Mouse (Mus musculus): ENCODE measurements around the gene Clybl. TPM values are rescaled to one million over a fixed set of nuclear protein-coding genes. Genes with fewer than 3 reads are reported as not detected.

The Clybl gene
- total RNA-seq, 2 experiments from 2014 or later: 61.4 to 66.2 TPM

- no peak for DNase-seq
These were observed 15.3 kb downstream of the Clybl start for GRCm38 (mm10) chr14:122196851-122197250.

- no peak for DNase-seq
These were observed 18.9 kb downstream of the Clybl start for GRCm38 (mm10) chr14:122200247-122200885.

GRCm38 (mm10) chr14:122209177-122209576, 27.7 kb downstream of the Clybl start:
- no peak for DNase-seq

- DNase-seq: no peak
These were observed 32.1 kb downstream of the Clybl start for GRCm38 (mm10) chr14:122213590-122213989.

- no peak for DNase-seq
These were observed 32.6 kb downstream of the Clybl start for GRCm38 (mm10) chr14:122214126-122214525.

GRCm38 (mm10) chr14:122217221-122217620, 35.7 kb downstream of the Clybl start:
- no peak for DNase-seq

- no peak for DNase-seq
These were observed 41.5 kb downstream of the Clybl start for GRCm38 (mm10) chr14:122222934-122223374.

- DNase-seq: peak; percentile 66
These were observed 42.1 kb downstream of the Clybl start for GRCm38 (mm10) chr14:122223461-122224102.

GRCm38 (mm10) chr14:122224103-122224494, 42.6 kb downstream of the Clybl start:
- no peak for DNase-seq

- DNase-seq: no peak
These were observed 43.0 kb downstream of the Clybl start for GRCm38 (mm10) chr14:122224501-122224928.

- no peak for DNase-seq
These were observed 44.1 kb downstream of the Clybl start for GRCm38 (mm10) chr14:122225479-122226132.

- no peak for DNase-seq
These were observed 44.6 kb downstream of the Clybl start for GRCm38 (mm10) chr14:122226133-122226515.

- DNase-seq: no peak
These were observed 45.4 kb downstream of the Clybl start for GRCm38 (mm10) chr14:122226666-122227453.

- DNase-seq: no peak
These were observed 46.0 kb downstream of the Clybl start for GRCm38 (mm10) chr14:122227454-122227951.

GRCm38 (mm10) chr14:122228816-122229551, 47.5 kb downstream of the Clybl start:
- DNase-seq: no peak

GRCm38 (mm10) chr14:122229988-122230387, 48.5 kb downstream of the Clybl start:
- DNase-seq: no peak

GRCm38 (mm10) chr14:122230621-122231025, 49.1 kb downstream of the Clybl start:
- no peak for DNase-seq

GRCm38 (mm10) chr14:122231073-122231472, 49.6 kb downstream of the Clybl start:
- DNase-seq: no peak

- no peak for DNase-seq
These were observed 51.8 kb downstream of the Clybl start for GRCm38 (mm10) chr14:122233212-122233714.

- no peak for DNase-seq
These were observed 62.4 kb downstream of the Clybl start for GRCm38 (mm10) chr14:122243874-122244273.
